Mouse (Mus musculus): ENCODE measurements at regions not wholly inside any gene's neighbourhood (a gene's known extent, or its start where the extent isn't known, plus 50 kb on each side); places are given as distances from the start of the nearest gene placed in this dataset.

DNA sequence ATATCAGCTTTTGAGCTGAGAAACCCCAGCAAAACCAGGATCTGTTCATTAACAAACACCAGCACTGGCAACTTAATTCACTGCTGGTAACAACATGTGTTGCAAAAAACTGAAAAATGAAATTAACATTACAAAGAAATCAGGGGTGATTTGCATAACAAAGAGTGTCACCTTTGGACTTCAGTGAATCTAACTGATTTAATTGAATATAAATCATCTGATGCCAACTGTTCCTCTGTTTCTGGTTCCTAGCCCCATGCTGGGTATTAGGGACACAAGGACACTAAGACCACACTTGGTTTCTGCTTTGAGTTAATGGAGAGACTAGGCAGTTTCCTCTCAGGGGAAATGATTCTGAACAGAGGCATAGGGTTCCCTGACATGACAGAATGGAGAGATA lies 453.8 kb downstream of the Tmem132b start:
- no peak for ATAC-seq
- no peak overlapping the region for H3K4me3 ChIP-seq (ENCODE audit: low read depth, low read length)
- H3K27ac ChIP-seq (ENCODE audit: low read length): no peak overlapping the region
- H3K9ac ChIP-seq (replicated peaks; ENCODE audit: low read depth): no peak overlapping the region
- no peaks in the 10 kb centered on the region for H3K36me3 ChIP-seq (ENCODE audit: insufficient read depth, low read length)
- TF ChIP-seq EP300 (IDR thresholded peaks at IDR 0.05) (no peak), CTCF (IDR thresholded peaks at IDR 0.05) (no peak)
- H3K4me1 ChIP-seq (ENCODE audit: insufficient read depth, low read depth, low read length): no peaks in the 10 kb centered on the region
- H3K27me3 ChIP-seq (replicated peaks; ENCODE audit: insufficient read depth, low read length): no peaks in the 10 kb centered on the region
- no peak overlapping the region for H3K4me2 ChIP-seq (replicated peaks; ENCODE audit: low read depth, low read length)
- H3K9me3 ChIP-seq (ENCODE audit: low read length): no peaks in the 10 kb centered on the region
- no peak for DNase-seq (ENCODE audit: low spot score)

DNA sequence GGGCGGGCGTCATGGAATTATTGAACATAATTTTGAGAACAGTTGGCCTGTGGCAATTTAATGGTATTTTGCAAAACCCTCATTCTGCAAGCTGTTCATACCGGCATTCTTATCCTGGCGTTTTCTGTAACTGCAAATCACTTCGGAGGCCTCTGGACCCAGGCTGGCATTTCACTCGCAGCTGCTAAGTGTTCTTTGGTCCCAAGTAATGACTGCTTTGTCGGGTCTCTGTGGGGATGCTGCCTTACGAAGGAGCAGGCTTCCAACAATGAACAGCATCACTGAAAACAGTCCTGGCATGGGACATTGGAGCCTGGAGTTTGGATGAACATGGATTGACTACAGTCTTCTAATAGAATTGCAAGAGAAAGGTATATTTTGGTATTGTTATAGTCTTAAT lies 465.6 kb downstream of the Tmem132b start:
- Histone ChIP-seq H3K36me3 (ENCODE audit: insufficient read depth, low read length) (no peaks in the 10 kb centered on the region), H3K27ac (ENCODE audit: low read length) (no peak overlapping the region), H3K4me2 (replicated peaks; ENCODE audit: low read depth, low read length) (no peak overlapping the region), H3K9me3 (ENCODE audit: low read length) (no peaks in the 10 kb centered on the region), H3K4me3 (ENCODE audit: low read depth, low read length) (no peak overlapping the region), H3K9ac (replicated peaks; ENCODE audit: low read depth) (no peak overlapping the region), H3K27me3 (replicated peaks; ENCODE audit: insufficient read depth, low read length) (no peaks in the 10 kb centered on the region), H3K4me1 (ENCODE audit: insufficient read depth, low read depth, low read length) (no peaks in the 10 kb centered on the region)
- WGBS: 70% methylated on average over 8 of the region's 8 CpGs
- TF ChIP-seq CTCF (IDR thresholded peaks at IDR 0.05) (no peak), EP300 (IDR thresholded peaks at IDR 0.05) (no peak)
- ATAC-seq (no peak), DNase-seq (ENCODE audit: low spot score) (no peak)

DNA sequence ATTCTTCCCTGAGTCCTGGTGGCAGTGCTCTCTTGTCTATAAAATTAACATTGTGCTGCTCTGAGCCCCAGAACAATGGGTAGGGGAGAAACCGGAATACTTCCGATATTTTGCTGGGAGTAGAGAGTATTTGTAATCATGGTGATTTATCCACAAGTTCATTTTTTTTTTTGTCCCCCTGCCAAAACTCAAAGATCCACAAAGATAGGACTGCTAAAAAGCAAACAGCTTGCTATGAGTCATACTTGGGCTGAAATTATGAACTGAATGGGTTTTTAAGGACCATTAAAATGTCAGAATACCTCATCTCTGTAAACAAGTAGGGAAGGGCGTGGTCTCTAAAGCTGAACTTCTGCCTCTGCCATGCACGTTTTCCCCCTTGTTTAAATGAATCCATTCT lies 476.3 kb downstream of the Tmem132b start:
- Histone ChIP-seq H3K4me2 (replicated peaks; ENCODE audit: low read depth, low read length) (no peak overlapping the region), H3K27me3 (replicated peaks; ENCODE audit: insufficient read depth, low read length) (no peaks in the 10 kb centered on the region), H3K27ac (ENCODE audit: low read length) (no peak overlapping the region), H3K4me3 (ENCODE audit: low read depth, low read length) (no peak overlapping the region), H3K9me3 (ENCODE audit: low read length) (no peaks in the 10 kb centered on the region), H3K36me3 (ENCODE audit: insufficient read depth, low read length) (no peaks in the 10 kb centered on the region), H3K4me1 (ENCODE audit: insufficient read depth, low read depth, low read length) (no peaks in the 10 kb centered on the region), H3K9ac (replicated peaks; ENCODE audit: low read depth) (no peak overlapping the region)
- ATAC-seq: no peak
- peak; percentile 5 for DNase-seq (ENCODE audit: low spot score)
- 57% methylated on average over 4 of the region's 4 CpGs for WGBS
- TF ChIP-seq CTCF (IDR thresholded peaks at IDR 0.05) (no peak), EP300 (IDR thresholded peaks at IDR 0.05) (no peak)

DNA sequence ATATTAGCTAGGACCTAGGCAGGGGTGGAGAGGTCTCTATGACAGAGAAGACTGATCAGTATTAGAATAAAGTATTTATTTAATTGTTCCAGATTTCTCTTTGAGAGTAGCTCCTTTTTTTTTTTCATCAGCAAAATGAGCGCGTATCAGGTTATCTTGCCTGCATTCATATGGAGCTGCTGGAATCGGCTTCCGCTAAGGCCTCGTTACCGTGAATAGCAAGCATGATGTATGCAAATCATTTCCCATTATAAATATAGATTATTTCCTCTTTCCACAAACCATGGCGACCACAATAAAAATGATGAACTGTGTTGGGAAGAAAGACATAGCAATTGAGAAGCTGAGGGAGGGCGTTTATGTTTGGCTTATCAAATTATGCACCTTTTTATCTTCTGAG lies 476.7 kb downstream of the Tmem132b start:
- TF ChIP-seq EP300 (IDR thresholded peaks at IDR 0.05) (no peak), CTCF (IDR thresholded peaks at IDR 0.05) (no peak)
- 83% methylated on average over 8 of the region's 8 CpGs for WGBS
- ATAC-seq: no peak
- Histone ChIP-seq H3K9me3 (ENCODE audit: low read length) (no peaks in the 10 kb centered on the region), H3K36me3 (ENCODE audit: insufficient read depth, low read length) (no peaks in the 10 kb centered on the region), H3K4me2 (replicated peaks; ENCODE audit: low read depth, low read length) (no peak overlapping the region), H3K9ac (replicated peaks; ENCODE audit: low read depth) (no peak overlapping the region), H3K4me3 (ENCODE audit: low read depth, low read length) (no peak overlapping the region), H3K4me1 (ENCODE audit: insufficient read depth, low read depth, low read length) (no peaks in the 10 kb centered on the region), H3K27me3 (replicated peaks; ENCODE audit: insufficient read depth, low read length) (no peaks in the 10 kb centered on the region), H3K27ac (ENCODE audit: low read length) (no peak overlapping the region)
- no peak for DNase-seq (ENCODE audit: low spot score)

DNA sequence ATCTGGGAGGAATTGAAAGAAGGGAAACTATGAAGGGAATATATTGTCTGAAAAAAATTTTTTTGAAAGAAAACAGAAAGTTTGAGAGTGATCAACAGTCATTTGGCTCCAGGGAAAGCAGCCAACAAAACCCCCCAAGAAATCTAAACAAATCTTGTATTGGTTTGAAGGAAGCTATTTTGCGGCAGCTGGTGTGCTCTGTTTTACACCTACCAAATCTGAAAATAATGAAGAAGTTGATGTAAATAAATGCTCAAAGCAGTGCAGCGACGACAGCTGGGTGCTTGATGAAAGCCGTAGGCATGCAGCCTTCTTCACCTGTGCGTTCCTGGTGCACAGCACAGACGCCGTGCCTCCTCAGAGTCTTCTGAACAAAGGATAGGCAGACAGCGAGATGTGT lies 488.2 kb downstream of the Tmem132b start:
- Histone ChIP-seq H3K36me3 (ENCODE audit: insufficient read depth, low read length) (no peaks in the 10 kb centered on the region), H3K9me3 (ENCODE audit: low read length) (no peaks in the 10 kb centered on the region), H3K27me3 (replicated peaks; ENCODE audit: insufficient read depth, low read length) (no peaks in the 10 kb centered on the region), H3K4me1 (ENCODE audit: insufficient read depth, low read depth, low read length) (no peaks in the 10 kb centered on the region), H3K4me2 (replicated peaks; ENCODE audit: low read depth, low read length) (no peak overlapping the region), H3K27ac (ENCODE audit: low read length) (no peak overlapping the region), H3K4me3 (ENCODE audit: low read depth, low read length) (no peak overlapping the region), H3K9ac (replicated peaks; ENCODE audit: low read depth) (no peak overlapping the region)
- DNase-seq (ENCODE audit: low spot score) (no peak), ATAC-seq (no peak)
- WGBS: 54% methylated on average over 8 of the region's 8 CpGs
- TF ChIP-seq CTCF (IDR thresholded peaks at IDR 0.05): no peak
- no peak for TF ChIP-seq EP300 (IDR thresholded peaks at IDR 0.05)

DNA sequence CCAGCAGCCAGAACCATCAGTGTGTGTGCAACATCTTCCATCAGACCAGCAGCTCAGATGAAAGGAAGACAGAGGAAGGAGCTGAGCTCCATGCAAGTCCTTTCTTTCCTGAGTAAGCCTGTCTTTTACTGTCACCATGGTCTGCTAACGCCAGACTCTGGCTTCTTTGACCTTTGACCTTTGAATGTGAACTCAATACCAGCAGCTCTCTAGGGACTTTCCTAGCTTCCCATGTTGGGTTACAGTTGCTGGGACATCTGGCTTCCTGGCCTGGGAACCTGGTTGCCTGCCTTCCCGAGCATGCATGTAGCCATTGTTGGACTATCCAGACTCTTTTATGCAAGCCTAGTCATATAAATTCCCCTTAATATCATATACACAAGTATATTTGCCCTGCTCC lies 492.3 kb downstream of the Tmem132b start:
- TF ChIP-seq CTCF (IDR thresholded peaks at IDR 0.05): no peak
- no peak for TF ChIP-seq EP300 (IDR thresholded peaks at IDR 0.05)
- H3K9me3 ChIP-seq (ENCODE audit: low read length): no peaks in the 10 kb centered on the region
- no peak for DNase-seq (ENCODE audit: low spot score)
- H3K36me3 ChIP-seq (ENCODE audit: insufficient read depth, low read length): no peaks in the 10 kb centered on the region
- no peak overlapping the region for H3K27ac ChIP-seq (ENCODE audit: low read length)
- no peak overlapping the region for H3K9ac ChIP-seq (replicated peaks; ENCODE audit: low read depth)
- WGBS: 44% methylated on average over 2 of the region's 2 CpGs
- H3K4me1 ChIP-seq (ENCODE audit: insufficient read depth, low read depth, low read length): no peaks in the 10 kb centered on the region
- H3K4me2 ChIP-seq (replicated peaks; ENCODE audit: low read depth, low read length): no peak overlapping the region
- H3K27me3 ChIP-seq (replicated peaks; ENCODE audit: insufficient read depth, low read length): no peaks in the 10 kb centered on the region
- no peak overlapping the region for H3K4me3 ChIP-seq (ENCODE audit: low read depth, low read length)
- ATAC-seq: no peak

DNA sequence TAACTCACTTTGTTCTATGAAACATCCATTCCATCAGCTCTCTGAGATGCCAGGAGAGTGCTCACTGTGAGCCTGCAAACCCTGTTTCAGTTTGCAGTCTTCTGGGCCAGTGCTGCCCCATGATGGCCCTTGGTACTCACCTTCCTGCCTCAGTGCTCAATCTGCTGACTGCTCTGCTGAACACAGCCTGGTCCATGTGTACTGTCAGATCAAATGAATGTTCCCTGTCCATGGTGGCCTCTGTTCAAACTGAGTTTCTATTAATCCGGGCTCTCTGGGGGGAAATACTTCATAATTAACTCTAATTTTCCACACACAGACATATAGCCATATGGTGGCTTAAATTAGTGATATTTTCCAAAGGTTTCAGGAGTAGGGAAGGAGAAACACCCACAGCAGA lies 503.3 kb downstream of the Tmem132b start:
- no peaks in the 10 kb centered on the region for H3K9me3 ChIP-seq (ENCODE audit: low read length)
- no peaks in the 10 kb centered on the region for H3K27me3 ChIP-seq (replicated peaks; ENCODE audit: insufficient read depth, low read length)
- no peaks in the 10 kb centered on the region for H3K4me1 ChIP-seq (ENCODE audit: insufficient read depth, low read depth, low read length)
- H3K9ac ChIP-seq (replicated peaks; ENCODE audit: low read depth): no peak overlapping the region
- 75% methylated on average over 1 of the region's 1 CpGs for WGBS
- no peak for DNase-seq (ENCODE audit: low spot score)
- H3K4me2 ChIP-seq (replicated peaks; ENCODE audit: low read depth, low read length): no peak overlapping the region
- TF ChIP-seq EP300 (IDR thresholded peaks at IDR 0.05) (no peak), CTCF (IDR thresholded peaks at IDR 0.05) (no peak)
- no peak overlapping the region for H3K27ac ChIP-seq (ENCODE audit: low read length)
- H3K4me3 ChIP-seq (ENCODE audit: low read depth, low read length): no peak overlapping the region
- no peak for ATAC-seq
- H3K36me3 ChIP-seq (ENCODE audit: insufficient read depth, low read length): no peaks in the 10 kb centered on the region
